Mouse (Mus musculus): ENCODE measurements around the gene Tmem117. TPM values are rescaled to one million over a fixed set of nuclear protein-coding genes. Genes with fewer than 3 reads are reported as not detected.

Gene Tmem117
- 38.6 TPM for polyA plus RNA-seq (2014; fragmentation: Illumina TruSeq; extraction: RNeasy Lipid Tissue Mini Kit (QIAGEN cat#74804); ENCODE audit: low replicate concordance)

GRCm38 (mm10) chr15:94628830-94629601 lies at the start of gene Tmem117:
TSS of gene Tmem117 (plus strand) at chr15:94629232.

GRCm38 (mm10) chr15:94589219-94590075 lies 39.6 kb upstream of the Tmem117 start, which contains the start of gene Twf1:
TSS of gene Twf1 (minus strand) at chr15:94589889.

Other genes with a start within 250 kb of the Tmem117 start
- 0.07 TPM for gene Adamts20, start 163.8 kb upstream of the Tmem117 start, polyA plus RNA-seq (2014; fragmentation: Illumina TruSeq; extraction: RNeasy Lipid Tissue Mini Kit (QIAGEN cat#74804); ENCODE audit: low replicate concordance)
- gene Pus7l, start 85.7 kb upstream of the Tmem117 start, polyA plus RNA-seq (2014; fragmentation: Illumina TruSeq; extraction: RNeasy Lipid Tissue Mini Kit (QIAGEN cat#74804); ENCODE audit: low replicate concordance) = 3.8 TPM
- gene Irak4, start 85.6 kb upstream of the Tmem117 start, polyA plus RNA-seq (2014; fragmentation: Illumina TruSeq; extraction: RNeasy Lipid Tissue Mini Kit (QIAGEN cat#74804); ENCODE audit: low replicate concordance) = 19.9 TPM
- 269 TPM for gene Twf1, start 39.3 kb upstream of the Tmem117 start, polyA plus RNA-seq (2014; fragmentation: Illumina TruSeq; extraction: RNeasy Lipid Tissue Mini Kit (QIAGEN cat#74804); ENCODE audit: low replicate concordance)